Mouse (Mus musculus) kidney, adult 8-10 months (tissue): ENCODE data around the gene Scyl3.

ENCODE experiments used
- DNase-seq, 2 experiments: peaks; one replicate each; pipeline ENCODE4 v3.0.0; 2022

Gene Scyl3

GRCm38 (mm10) chr1:163928846-163929245 is at the start of gene Scyl3:
Scyl3 (plus strand) TSS chr1:163929100.
- no peak for DNase-seq

GRCm38 (mm10) chr1:163889629-163890028 is 39.3 kb upstream of the Scyl3 start:
- no peak for DNase-seq

- no peak for DNase-seq
Measured at GRCm38 (mm10) chr1:163893294-163893693, 35.6 kb upstream of the Scyl3 start.

GRCm38 (mm10) chr1:163893774-163894527 is 34.9 kb upstream of the Scyl3 start:
- DNase-seq = no peak

- DNase-seq = no peak
Measured at GRCm38 (mm10) chr1:163898291-163898764, 30.6 kb upstream of the Scyl3 start.

- DNase-seq = no peak
Measured at GRCm38 (mm10) chr1:163899575-163899974, 29.3 kb upstream of the Scyl3 start.

- no peak for DNase-seq
Measured at GRCm38 (mm10) chr1:163900168-163900567, 28.7 kb upstream of the Scyl3 start.

GRCm38 (mm10) chr1:163903411-163903810 is 25.5 kb upstream of the Scyl3 start:
- no peak for DNase-seq

- no peak for DNase-seq
Measured at GRCm38 (mm10) chr1:163907007-163907811, 21.7 kb upstream of the Scyl3 start.

GRCm38 (mm10) chr1:163908389-163908788 is 20.5 kb upstream of the Scyl3 start:
- DNase-seq = no peak

- DNase-seq = no peak
Measured at GRCm38 (mm10) chr1:163910343-163910742, 18.6 kb upstream of the Scyl3 start.

- no peak for DNase-seq
Measured at GRCm38 (mm10) chr1:163910785-163911184, 18.1 kb upstream of the Scyl3 start.

- no peak for DNase-seq
Measured at GRCm38 (mm10) chr1:163911981-163912380, 16.9 kb upstream of the Scyl3 start.

GRCm38 (mm10) chr1:163917349-163918160 is 11.3 kb upstream of the Scyl3 start:
- no peak for DNase-seq

- DNase-seq = no peak
Measured at GRCm38 (mm10) chr1:163924093-163924492, 4.8 kb upstream of the Scyl3 start.

GRCm38 (mm10) chr1:163929636-163930457 is 947 bp downstream of the Scyl3 start:
- peak; percentile 84 to 90 for DNase-seq

- DNase-seq = peak; percentile 11 to 19
Measured at GRCm38 (mm10) chr1:163930458-163930794, 1.5 kb downstream of the Scyl3 start.

- no peak for DNase-seq
Measured at GRCm38 (mm10) chr1:163931801-163932200, 2.9 kb downstream of the Scyl3 start.

GRCm38 (mm10) chr1:163934591-163934990 is 5.7 kb downstream of the Scyl3 start:
- DNase-seq = no peak

- no peak for DNase-seq
Measured at GRCm38 (mm10) chr1:163942056-163942455, 13.2 kb downstream of the Scyl3 start.

GRCm38 (mm10) chr1:163953396-163953795 is 24.5 kb downstream of the Scyl3 start:
- peak; percentile 36 to 47 for DNase-seq

GRCm38 (mm10) chr1:163958036-163958435 is 29.1 kb downstream of the Scyl3 start:
- no peak for DNase-seq
